ENCODE assay signal across 10 mouse cellular contexts in the genomic region with DNA sequence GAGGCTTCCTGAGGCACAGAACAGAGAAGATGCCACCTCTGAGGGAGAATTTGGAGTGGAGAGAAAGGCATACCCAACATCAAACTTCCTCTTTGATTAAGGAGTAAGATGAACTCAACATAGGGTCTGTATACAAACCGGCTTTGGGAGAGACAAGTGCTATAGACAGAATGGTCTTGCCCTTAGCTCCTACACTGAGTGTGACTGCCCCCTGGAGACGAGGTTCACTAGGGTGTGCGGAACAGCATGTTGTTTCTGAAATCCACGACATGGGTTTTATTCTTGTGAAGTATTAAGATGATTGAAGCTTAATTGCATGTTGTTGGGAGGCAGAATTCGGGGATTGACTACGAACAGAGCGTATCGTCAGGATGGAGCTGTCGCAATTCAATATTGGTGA.
A peak's percentile ranks its signal among the peaks of the same experiment; 100 is the strongest.
DNase-seq lines count a peak whose midpoint lies in the region; ATAC-seq lines count a peak whose summit lies in the region.
"Had no signal": no experiment of that assay in that cellular context is flagged by ENCODE, and none has a peak within 500 bp of the region (broad histone marks: within the 10 kb centered on the region; RNA-seq: fewer than 3 reads in every experiment).

No protein-coding gene starts in this region.

- ATAC-seq in hindbrain, embryonic 11.5 days (ENCODE audit: low FRiP score): no peak
- no peak for ATAC-seq in hindbrain, embryonic 14.5 days (ENCODE audit: low FRiP score)

- 80% methylated on average over 9 of the region's 9 CpGs for WGBS in hindbrain, embryonic 11.5 days
- WGBS in hindbrain, embryonic 10.5 days: 84% methylated on average over 9 of the region's 9 CpGs
- 85% methylated on average over 9 of the region's 9 CpGs for WGBS in hindbrain, embryonic 14.5 days

- DNase-seq in hindbrain, embryonic 11.5 days (ENCODE audit: low spot score): peak; percentile 19
- DNase-seq in hindbrain, embryonic 10.5 days (ENCODE audit: low spot score): no peak
- DNase-seq in CD4-positive, CD25-positive, alpha-beta regulatory T cell, adult 2 months (ENCODE audit: low read depth, low spot score): peak; percentile 85
- peak; percentile 71 for DNase-seq in adrenal gland, postnatal 25 days
- DNase-seq in heart, postnatal 4 days: peak; percentile 63
- DNase-seq in lung, adult 18-20 months: peak; percentile 24 to 63
- peak; percentile 52 to 60 for DNase-seq in spleen, postnatal 36 days (ENCODE audit: low spot score in 2 of 2)
- DNase-seq in hindbrain, embryonic 14.5 days (ENCODE audit: low spot score): no peak

- no peaks in the 10 kb centered on the region for H3K9me3 ChIP-seq in hindbrain, embryonic 11.5 days (ENCODE audit: control insufficient read depth, low read length)
- no peaks in the 10 kb centered on the region for H3K9me3 ChIP-seq in hindbrain, embryonic 10.5 days
- no peaks in the 10 kb centered on the region for H3K9me3 ChIP-seq in hindbrain, embryonic 14.5 days (ENCODE audit: control insufficient read depth, low read length)
- H3K9me3 ChIP-seq: heart, embryonic 15.5 days had no signal

- no peak overlapping the region for H3K4me2 ChIP-seq in hindbrain, embryonic 11.5 days (replicated peaks; ENCODE audit: low read depth, low read length)
- no peak overlapping the region for H3K4me2 ChIP-seq in hindbrain, embryonic 14.5 days (replicated peaks)
- H3K4me2 ChIP-seq: heart, embryonic 15.5 days had no signal

- no peaks in the 10 kb centered on the region for H3K27me3 ChIP-seq in hindbrain, embryonic 11.5 days (ENCODE audit: control insufficient read depth, insufficient read depth, low read length)
- H3K27me3 ChIP-seq in hindbrain, embryonic 10.5 days (ENCODE audit: insufficient read depth, poor library complexity, severe bottlenecking): no peaks in the 10 kb centered on the region; the same call in 1 of the 2 replicates
- no peaks in the 10 kb centered on the region for H3K27me3 ChIP-seq in hindbrain, embryonic 14.5 days (ENCODE audit: control insufficient read depth, insufficient read depth, low read length)
- H3K27me3 ChIP-seq: heart, embryonic 15.5 days had no signal

- no peak overlapping the region for H3K27ac ChIP-seq in hindbrain, embryonic 11.5 days (ENCODE audit: low read depth, low read length)
- H3K27ac ChIP-seq in hindbrain, embryonic 10.5 days: no peak overlapping the region
- H3K27ac ChIP-seq in hindbrain, embryonic 14.5 days: no peak overlapping the region
- H3K27ac ChIP-seq: heart, embryonic 15.5 days had no signal

- no peak overlapping the region for H3K4me3 ChIP-seq in hindbrain, embryonic 11.5 days (ENCODE audit: low read depth, low read length)
- H3K4me3 ChIP-seq in hindbrain, embryonic 10.5 days: no peak overlapping the region
- no peak overlapping the region for H3K4me3 ChIP-seq in hindbrain, embryonic 14.5 days (replicated peaks; ENCODE audit: low read length)
- H3K4me3 ChIP-seq: heart, embryonic 15.5 days; myocyte had no signal

- no peak overlapping the region for H3K9ac ChIP-seq in hindbrain, embryonic 11.5 days (ENCODE audit: low read depth, low read length)
- H3K9ac ChIP-seq in hindbrain, embryonic 14.5 days: no peak overlapping the region
- H3K9ac ChIP-seq: heart, embryonic 15.5 days had no signal

- no peaks in the 10 kb centered on the region for H3K36me3 ChIP-seq in hindbrain, embryonic 11.5 days (ENCODE audit: control insufficient read depth, insufficient read depth, low read length)
- H3K36me3 ChIP-seq in hindbrain, embryonic 10.5 days: no peaks in the 10 kb centered on the region
- no peaks in the 10 kb centered on the region for H3K36me3 ChIP-seq in hindbrain, embryonic 14.5 days (replicated peaks; ENCODE audit: control insufficient read depth, insufficient read depth)
- H3K36me3 ChIP-seq: heart, embryonic 15.5 days had no signal

- no peaks in the 10 kb centered on the region for H3K4me1 ChIP-seq in hindbrain, embryonic 11.5 days (replicated peaks; ENCODE audit: control insufficient read depth, insufficient read depth, low read length)
- peaks cover 22% of the 10 kb centered on the region for H3K4me1 ChIP-seq in hindbrain, embryonic 10.5 days (replicated peaks)
- H3K4me1 ChIP-seq in hindbrain, embryonic 14.5 days (replicated peaks; ENCODE audit: control insufficient read depth, insufficient read depth, low read length): no peaks in the 10 kb centered on the region

Comparison
In these comparisons a context has a peak if more than half of its experiments do, and no peak if none do; other contexts are left out.
1. DNase-seq: peak in hindbrain, embryonic 11.5 days (single experiment), CD4-positive, CD25-positive, alpha-beta regulatory T cell, adult 2 months (single experiment), adrenal gland, postnatal 25 days (single experiment), heart, postnatal 4 days (single experiment), lung, adult 18-20 months (2 of 2) and spleen, postnatal 36 days (2 of 2); none in hindbrain, embryonic 10.5 days (single experiment) and hindbrain, embryonic 14.5 days (single experiment).